Mouse (Mus musculus): Measurements from ENCODE around the gene Clpx. TPM values are rescaled to one million over a fixed set of nuclear protein-coding genes. Genes with fewer than 3 reads are reported as not detected.

Clpx gene
- polyA plus RNA-seq (2015; fragmentation: Nextera tagmentation; extraction: Ambion mirVana), result 46.6 and 49.7 TPM in 2 replicates

- peak; percentile 97 for ATAC-seq
- WGBS, result under 1% methylated on average over 71 of the region's 71 CpGs
- H3K4me1 ChIP-seq (ENCODE audit: control insufficient read depth, insufficient read depth, low read length), result 0 out of 2 replicates have a peak, but pooled peaks cover 4% of the 10 kb centered on the region
- H3K9ac ChIP-seq (ENCODE audit: low read depth, low read length), result peak within 1 kb of the TSS; percentile 89
- peak within 1 kb of the TSS; percentile 83 for H3K27ac ChIP-seq (ENCODE audit: low read length)
- no peaks in the 10 kb centered on the region for H3K9me3 ChIP-seq (ENCODE audit: control insufficient read depth, low read length)
- H3K36me3 ChIP-seq (ENCODE audit: control insufficient read depth, insufficient read depth, low read length), result no peaks in the 10 kb centered on the region
- peak within 1 kb of the TSS; percentile 85 for H3K4me2 ChIP-seq (ENCODE audit: low read depth, low read length)
- H3K4me3 ChIP-seq (ENCODE audit: low read length), result peak within 1 kb of the TSS; percentile 77
- no peaks in the 10 kb centered on the region for H3K27me3 ChIP-seq (replicated peaks; ENCODE audit: control insufficient read depth, insufficient read depth, low read length)
These were observed at the start of gene Clpx for GRCm38 (mm10) chr9:65293973-65294715. Gene Clpx (plus strand): TSS chr9:65294260.

GRCm38 (mm10) chr9:65247502-65248376 lies 46.3 kb upstream of the Clpx start:
- Histone ChIP-seq H3K9me3 (ENCODE audit: control insufficient read depth, low read length) (no peaks in the 10 kb centered on the region), H3K9ac (ENCODE audit: low read depth, low read length) (no peak overlapping the region), H3K4me1 (ENCODE audit: control insufficient read depth, insufficient read depth, low read length) (peaks cover 16% of the 10 kb centered on the region), H3K27me3 (replicated peaks; ENCODE audit: control insufficient read depth, insufficient read depth, low read length) (no peaks in the 10 kb centered on the region), H3K36me3 (ENCODE audit: control insufficient read depth, insufficient read depth, low read length) (no peaks in the 10 kb centered on the region), H3K27ac (ENCODE audit: low read length) (no peak overlapping the region), H3K4me2 (ENCODE audit: low read depth, low read length) (no peak overlapping the region), H3K4me3 (ENCODE audit: low read length) (no peak overlapping the region)
- 76% methylated on average over 16 of the region's 16 CpGs for WGBS
- ATAC-seq, result no peak

GRCm38 (mm10) chr9:65248377-65248690 lies 45.7 kb upstream of the Clpx start:
- Histone ChIP-seq H3K4me2 (ENCODE audit: low read depth, low read length) (no peak overlapping the region), H3K4me3 (ENCODE audit: low read length) (no peak overlapping the region), H3K27ac (ENCODE audit: low read length) (no peak overlapping the region), H3K36me3 (ENCODE audit: control insufficient read depth, insufficient read depth, low read length) (no peaks in the 10 kb centered on the region), H3K4me1 (ENCODE audit: control insufficient read depth, insufficient read depth, low read length) (peaks cover 11% of the 10 kb centered on the region), H3K27me3 (replicated peaks; ENCODE audit: control insufficient read depth, insufficient read depth, low read length) (no peaks in the 10 kb centered on the region), H3K9me3 (ENCODE audit: control insufficient read depth, low read length) (no peaks in the 10 kb centered on the region), H3K9ac (ENCODE audit: low read depth, low read length) (no peak overlapping the region)
- WGBS, result 74% methylated on average over 5 of the region's 5 CpGs
- ATAC-seq, result no peak

GRCm38 (mm10) chr9:65252026-65252425 lies 42.0 kb upstream of the Clpx start:
- no peaks in the 10 kb centered on the region for H3K27me3 ChIP-seq (replicated peaks; ENCODE audit: control insufficient read depth, insufficient read depth, low read length)
- H3K4me3 ChIP-seq (ENCODE audit: low read length), result no peak overlapping the region
- H3K9ac ChIP-seq (ENCODE audit: low read depth, low read length), result no peak overlapping the region
- no peaks in the 10 kb centered on the region for H3K9me3 ChIP-seq (ENCODE audit: control insufficient read depth, low read length)
- WGBS, result 68% methylated on average over 3 of the region's 3 CpGs
- no peaks in the 10 kb centered on the region for H3K4me1 ChIP-seq (ENCODE audit: control insufficient read depth, insufficient read depth, low read length)
- H3K36me3 ChIP-seq (ENCODE audit: control insufficient read depth, insufficient read depth, low read length), result no peaks in the 10 kb centered on the region
- no peak overlapping the region for H3K27ac ChIP-seq (ENCODE audit: low read length)
- no peak overlapping the region for H3K4me2 ChIP-seq (ENCODE audit: low read depth, low read length)
- ATAC-seq, result no peak

GRCm38 (mm10) chr9:65255906-65256600 lies 38.0 kb upstream of the Clpx start:
- Histone ChIP-seq H3K9ac (ENCODE audit: low read depth, low read length) (no peak overlapping the region), H3K4me1 (ENCODE audit: control insufficient read depth, insufficient read depth, low read length) (no peaks in the 10 kb centered on the region), H3K9me3 (ENCODE audit: control insufficient read depth, low read length) (no peaks in the 10 kb centered on the region), H3K27me3 (replicated peaks; ENCODE audit: control insufficient read depth, insufficient read depth, low read length) (no peaks in the 10 kb centered on the region), H3K27ac (ENCODE audit: low read length) (no peak overlapping the region), H3K4me3 (ENCODE audit: low read length) (no peak overlapping the region), H3K4me2 (ENCODE audit: low read depth, low read length) (no peak overlapping the region), H3K36me3 (ENCODE audit: control insufficient read depth, insufficient read depth, low read length) (no peaks in the 10 kb centered on the region)
- ATAC-seq, result no peak
- WGBS, result 72% methylated on average over 11 of the region's 11 CpGs

- Histone ChIP-seq H3K4me3 (ENCODE audit: low read length) (no peak overlapping the region), H3K4me1 (ENCODE audit: control insufficient read depth, insufficient read depth, low read length) (no peaks in the 10 kb centered on the region), H3K4me2 (ENCODE audit: low read depth, low read length) (no peak overlapping the region), H3K9me3 (ENCODE audit: control insufficient read depth, low read length) (no peaks in the 10 kb centered on the region), H3K9ac (ENCODE audit: low read depth, low read length) (no peak overlapping the region), H3K27me3 (replicated peaks; ENCODE audit: control insufficient read depth, insufficient read depth, low read length) (no peaks in the 10 kb centered on the region), H3K36me3 (ENCODE audit: control insufficient read depth, insufficient read depth, low read length) (no peaks in the 10 kb centered on the region), H3K27ac (ENCODE audit: low read length) (no peak overlapping the region)
- WGBS, result 71% methylated on average over 9 of the region's 9 CpGs
- no peak for ATAC-seq
These were observed 36.7 kb upstream of the Clpx start for GRCm38 (mm10) chr9:65257218-65257910.

- H3K27me3 ChIP-seq (replicated peaks; ENCODE audit: control insufficient read depth, insufficient read depth, low read length), result no peaks in the 10 kb centered on the region
- no peaks in the 10 kb centered on the region for H3K36me3 ChIP-seq (ENCODE audit: control insufficient read depth, insufficient read depth, low read length)
- 72% methylated on average over 7 of the region's 7 CpGs for WGBS
- H3K9ac ChIP-seq (ENCODE audit: low read depth, low read length), result no peak overlapping the region
- no peaks in the 10 kb centered on the region for H3K4me1 ChIP-seq (ENCODE audit: control insufficient read depth, insufficient read depth, low read length)
- no peak overlapping the region for H3K27ac ChIP-seq (ENCODE audit: low read length)
- no peak overlapping the region for H3K4me2 ChIP-seq (ENCODE audit: low read depth, low read length)
- no peak for ATAC-seq
- H3K9me3 ChIP-seq (ENCODE audit: control insufficient read depth, low read length), result no peaks in the 10 kb centered on the region
- H3K4me3 ChIP-seq (ENCODE audit: low read length), result no peak overlapping the region
These were observed 34.7 kb upstream of the Clpx start for GRCm38 (mm10) chr9:65259366-65259765.

- H3K4me3 ChIP-seq (ENCODE audit: low read length), result no peak overlapping the region
- no peaks in the 10 kb centered on the region for H3K36me3 ChIP-seq (ENCODE audit: control insufficient read depth, insufficient read depth, low read length)
- H3K9me3 ChIP-seq (ENCODE audit: control insufficient read depth, low read length), result no peaks in the 10 kb centered on the region
- ATAC-seq, result no peak
- H3K9ac ChIP-seq (ENCODE audit: low read depth, low read length), result no peak overlapping the region
- no peak overlapping the region for H3K4me2 ChIP-seq (ENCODE audit: low read depth, low read length)
- WGBS, result 84% methylated on average over 2 of the region's 2 CpGs
- H3K27me3 ChIP-seq (replicated peaks; ENCODE audit: control insufficient read depth, insufficient read depth, low read length), result no peaks in the 10 kb centered on the region
- no peak overlapping the region for H3K27ac ChIP-seq (ENCODE audit: low read length)
- H3K4me1 ChIP-seq (ENCODE audit: control insufficient read depth, insufficient read depth, low read length), result peaks cover 7% of the 10 kb centered on the region; the same call in 1 of the 2 replicates
These were observed 32.3 kb upstream of the Clpx start for GRCm38 (mm10) chr9:65261591-65262230.
